Mouse (Mus musculus): ENCODE data around the gene Arih1. TPM values are rescaled to one million over a fixed set of nuclear protein-coding genes. Genes with fewer than 3 reads are reported as not detected.

Gene Arih1
- polyA plus RNA-seq (2012; ENCODE audit: insufficient read depth, insufficient read length, missing spikeins), result 53.4 and 55.1 TPM in 2 replicates

- Histone ChIP-seq H3K4me1 (ENCODE audit: control insufficient read depth, insufficient read depth, low read length) (peaks cover 15% of the 10 kb centered on the region), H3K27ac (ENCODE audit: insufficient read depth, low read depth, low read length) (peak within 1 kb of the TSS; percentile 92), H3K4me3 (ENCODE audit: insufficient read depth, low read length) (peak within 1 kb of the TSS; percentile 99)
- TF ChIP-seq CTCF (IDR thresholded peaks at IDR 0.05; ENCODE audit: low read depth, low read length) (no peak), POLR2A (IDR thresholded peaks at IDR 0.05; ENCODE audit: borderline replicate concordance, low read depth, low read length) (peak; percentile 50; the same call in 1 of the 2 replicates)
Measured at GRCm38 (mm10) chr9:59486549-59487065, at the start of gene Arih1. TSS of gene Arih1 (minus strand) at chr9:59486618.

- Histone ChIP-seq H3K4me1 (ENCODE audit: control insufficient read depth, insufficient read depth, low read length) (peaks cover 42% of the 10 kb centered on the region), H3K4me3 (ENCODE audit: insufficient read depth, low read length) (no peak overlapping the region), H3K27ac (ENCODE audit: insufficient read depth, low read depth, low read length) (peak overlapping the region; percentile 52)
- TF ChIP-seq POLR2A (IDR thresholded peaks at IDR 0.05; ENCODE audit: borderline replicate concordance, low read depth, low read length), result no peak
- no peak for TF ChIP-seq CTCF (IDR thresholded peaks at IDR 0.05; ENCODE audit: low read depth, low read length)
Measured at GRCm38 (mm10) chr9:59533889-59534288, 47.5 kb upstream of the Arih1 start.

GRCm38 (mm10) chr9:59533422-59533821, 47.0 kb upstream of the Arih1 start:
- Histone ChIP-seq H3K27ac (ENCODE audit: insufficient read depth, low read depth, low read length) (peak overlapping the region; percentile 52), H3K4me1 (ENCODE audit: control insufficient read depth, insufficient read depth, low read length) (peaks cover 41% of the 10 kb centered on the region), H3K4me3 (ENCODE audit: insufficient read depth, low read length) (no peak overlapping the region)
- TF ChIP-seq POLR2A (IDR thresholded peaks at IDR 0.05; ENCODE audit: borderline replicate concordance, low read depth, low read length) (no peak), CTCF (IDR thresholded peaks at IDR 0.05; ENCODE audit: low read depth, low read length) (no peak)

GRCm38 (mm10) chr9:59531645-59532044, 45.2 kb upstream of the Arih1 start:
- Histone ChIP-seq H3K27ac (ENCODE audit: insufficient read depth, low read depth, low read length) (no peak overlapping the region), H3K4me3 (ENCODE audit: insufficient read depth, low read length) (no peak overlapping the region), H3K4me1 (ENCODE audit: control insufficient read depth, insufficient read depth, low read length) (peaks cover 35% of the 10 kb centered on the region)
- TF ChIP-seq POLR2A (IDR thresholded peaks at IDR 0.05; ENCODE audit: borderline replicate concordance, low read depth, low read length) (no peak), CTCF (IDR thresholded peaks at IDR 0.05; ENCODE audit: low read depth, low read length) (no peak)

GRCm38 (mm10) chr9:59528274-59528673, 41.9 kb upstream of the Arih1 start:
- Histone ChIP-seq H3K4me3 (ENCODE audit: insufficient read depth, low read length) (no peak overlapping the region), H3K27ac (ENCODE audit: insufficient read depth, low read depth, low read length) (peak overlapping the region; percentile 24; the same call in 1 of the 2 replicates), H3K4me1 (ENCODE audit: control insufficient read depth, insufficient read depth, low read length) (peaks cover 14% of the 10 kb centered on the region)
- TF ChIP-seq CTCF (IDR thresholded peaks at IDR 0.05; ENCODE audit: low read depth, low read length) (no peak), POLR2A (IDR thresholded peaks at IDR 0.05; ENCODE audit: borderline replicate concordance, low read depth, low read length) (no peak)

- Histone ChIP-seq H3K4me3 (ENCODE audit: insufficient read depth, low read length) (no peak overlapping the region), H3K27ac (ENCODE audit: insufficient read depth, low read depth, low read length) (no peak overlapping the region), H3K4me1 (ENCODE audit: control insufficient read depth, insufficient read depth, low read length) (peaks cover 15% of the 10 kb centered on the region)
- TF ChIP-seq POLR2A (IDR thresholded peaks at IDR 0.05; ENCODE audit: borderline replicate concordance, low read depth, low read length), result no peak
- no peak for TF ChIP-seq CTCF (IDR thresholded peaks at IDR 0.05; ENCODE audit: low read depth, low read length)
Measured at GRCm38 (mm10) chr9:59527580-59527979, 41.2 kb upstream of the Arih1 start.

- Histone ChIP-seq H3K4me1 (ENCODE audit: control insufficient read depth, insufficient read depth, low read length) (peaks cover 16% of the 10 kb centered on the region), H3K4me3 (ENCODE audit: insufficient read depth, low read length) (no peak overlapping the region), H3K27ac (ENCODE audit: insufficient read depth, low read depth, low read length) (no peak overlapping the region)
- TF ChIP-seq POLR2A (IDR thresholded peaks at IDR 0.05; ENCODE audit: borderline replicate concordance, low read depth, low read length), result no peak
Measured at GRCm38 (mm10) chr9:59526727-59527126, 40.3 kb upstream of the Arih1 start.

- TF ChIP-seq CTCF (IDR thresholded peaks at IDR 0.05; ENCODE audit: low read depth, low read length) (no peak), POLR2A (IDR thresholded peaks at IDR 0.05; ENCODE audit: borderline replicate concordance, low read depth, low read length) (no peak)
- Histone ChIP-seq H3K27ac (ENCODE audit: insufficient read depth, low read depth, low read length) (no peak overlapping the region), H3K4me3 (ENCODE audit: insufficient read depth, low read length) (no peak overlapping the region), H3K4me1 (ENCODE audit: control insufficient read depth, insufficient read depth, low read length) (peaks cover 22% of the 10 kb centered on the region)
Measured at GRCm38 (mm10) chr9:59522906-59523305, 36.5 kb upstream of the Arih1 start.

- TF ChIP-seq POLR2A (IDR thresholded peaks at IDR 0.05; ENCODE audit: borderline replicate concordance, low read depth, low read length) (no peak), CTCF (IDR thresholded peaks at IDR 0.05; ENCODE audit: low read depth, low read length) (no peak)
Measured at GRCm38 (mm10) chr9:59519396-59519795, 33.0 kb upstream of the Arih1 start.

GRCm38 (mm10) chr9:59518976-59519375, 32.6 kb upstream of the Arih1 start:
- Histone ChIP-seq H3K27ac (ENCODE audit: insufficient read depth, low read depth, low read length) (no peak overlapping the region), H3K4me1 (ENCODE audit: control insufficient read depth, insufficient read depth, low read length) (peaks cover 16% of the 10 kb centered on the region), H3K4me3 (ENCODE audit: insufficient read depth, low read length) (no peak overlapping the region)
- no peak for TF ChIP-seq CTCF (IDR thresholded peaks at IDR 0.05; ENCODE audit: low read depth, low read length)
- no peak for TF ChIP-seq POLR2A (IDR thresholded peaks at IDR 0.05; ENCODE audit: borderline replicate concordance, low read depth, low read length)

More at GRCm38 (mm10) chr9:59519396-59519795, 33.0 kb upstream of the Arih1 start:
- Histone ChIP-seq H3K4me3 (ENCODE audit: insufficient read depth, low read length) (no peak overlapping the region), H3K4me1 (ENCODE audit: control insufficient read depth, insufficient read depth, low read length) (peaks cover 16% of the 10 kb centered on the region), H3K27ac (ENCODE audit: insufficient read depth, low read depth, low read length) (no peak overlapping the region)

Measured in bone marrow macrophage, adult 2 months (primary cell).